Mouse (Mus musculus) liver, adult 2 months (tissue): ENCODE results near the gene Igf2r. TPM values are rescaled to one million over a fixed set of nuclear protein-coding genes. Genes with fewer than 3 reads are reported as not detected.

Experiments
- DNase-seq: peaks from one replicate; pipeline ENCODE4 v3.0.0-alpha.2; 2011; ENCODE audit warnings: low read depth, low spot score; ENCODE audit errors: extremely low read depth
- H3K27ac ChIP-seq: fragments of 200-500 bp; replicated peaks from 2 replicates; pipeline ENCODE4 v1.5.1; 2012; ENCODE audit warnings: low read depth, mild to moderate bottlenecking, control low read depth, inconsistent platforms, low read length; ENCODE audit not compliant: insufficient read depth
- H3K27me3 ChIP-seq: fragments of 200-500 bp; 2 replicates; pipeline ENCODE4 v1.6.1; 2012; ENCODE audit warnings: mild to moderate bottlenecking, moderate library complexity, low read length, inconsistent platforms; ENCODE audit not compliant: control insufficient read depth, insufficient read depth
- H3K36me3 ChIP-seq: fragments of 200-500 bp; 2 replicates; pipeline ENCODE4 v1.6.1; 2012; ENCODE audit warnings: low read length, inconsistent platforms; ENCODE audit not compliant: control insufficient read depth, insufficient read depth
- H3K4me1 ChIP-seq: fragments of 200-500 bp; 2 replicates; pipeline ENCODE4 v1.6.1; 2011; ENCODE audit warnings: low read length; ENCODE audit not compliant: control insufficient read depth, insufficient read depth
- H3K4me3 ChIP-seq: fragments of 200-500 bp; 2 replicates; pipeline ENCODE4 v1.5.1; 2011; ENCODE audit warnings: low read depth, mild to moderate bottlenecking, control low read depth, low read length, moderate library complexity; ENCODE audit not compliant: insufficient read depth
- H3K79me2 ChIP-seq: fragments of 200-500 bp; 2 replicates; pipeline ENCODE4 v1.6.1; 2012; ENCODE audit warnings: inconsistent platforms, mild to moderate bottlenecking, low read length, moderate library complexity; ENCODE audit not compliant: control insufficient read depth, insufficient read depth
- H3K9ac ChIP-seq: fragments of 200-500 bp; 2 replicates; pipeline ENCODE4 v1.6.1; 2012; ENCODE audit warnings: low read depth, mild to moderate bottlenecking, control low read depth, inconsistent platforms, low read length
- CTCF ChIP-seq: fragments of 200-500 bp; IDR thresholded peaks from 2 replicates; pipeline ENCODE4 v1.5.1; 2011; ENCODE audit warnings: low read depth, low read length, control low read depth
- POLR2A ChIP-seq: fragments of 200-500 bp; IDR thresholded peaks from 2 replicates; pipeline ENCODE4 v1.6.1; 2011; ENCODE audit warnings: low read length, control low read depth; ENCODE audit not compliant: insufficient read depth; ENCODE audit errors: extremely low read depth
- WGBS: fragments of 180-500 bp; shearing (Covaris S2); methylation state at CpG from one replicate; pipeline ENCODE4 v1.1.7; 2018; 5-methylcytosine and 5-hydroxymethylcytosine counted together
- polyA plus RNA-seq: library from polyadenylated mRNA; depleted of rRNA; stranded (reverse); fragments of >200 nt; gene quantifications from 2 replicates; pipeline ENCODE4 v1.2.3, GENCODE M21; 2012
- total RNA-seq: library from RNA; depleted of rRNA; stranded (reverse); fragments of >200 nt; gene quantifications from 2 replicates; pipeline ENCODE4 v1.2.3, GENCODE M21; 2014

Gene Igf2r
- total and polyA plus RNA-seq, 2 experiments: 8.0 to 22.3 TPM

DNA sequence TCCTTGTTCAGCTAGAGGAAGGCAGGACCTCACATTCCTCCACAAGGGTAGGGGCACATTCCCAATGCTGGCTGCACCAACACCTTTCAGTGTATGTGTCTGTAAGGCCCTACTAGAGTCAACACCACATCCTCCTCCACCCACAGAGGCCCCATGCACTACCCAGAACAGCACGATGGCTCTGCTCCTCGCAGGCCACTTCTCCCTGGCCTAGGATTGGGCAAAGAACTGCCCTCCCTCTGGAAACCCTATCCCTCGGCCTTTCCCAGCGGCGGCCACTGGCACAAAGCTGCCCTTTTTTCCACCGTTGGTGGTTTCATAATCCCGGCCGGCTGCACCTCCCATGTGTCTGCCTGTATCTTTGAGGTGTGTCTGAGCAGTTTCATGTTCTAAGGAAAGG lies 46.8 kb downstream of the Igf2r start:
- no peaks in the 10 kb centered on the region for H3K27me3 ChIP-seq
- H3K4me3 ChIP-seq: no peak overlapping the region
- DNase-seq: peak; percentile 26
- H3K4me1 ChIP-seq: no peaks in the 10 kb centered on the region
- H3K36me3 ChIP-seq: no peaks in the 10 kb centered on the region; the same call in 1 of the 2 replicates
- H3K27ac ChIP-seq: no peak overlapping the region
- 28% methylated on average over 8 of the region's 8 CpGs for WGBS
- no peak for TF ChIP-seq CTCF
- no peak for TF ChIP-seq POLR2A
- H3K79me2 ChIP-seq: no peaks in the 10 kb centered on the region
- H3K9ac ChIP-seq: no peak overlapping the region

- TF ChIP-seq POLR2A: no peak
- no peak for TF ChIP-seq CTCF
- no peak overlapping the region for H3K9ac ChIP-seq
- H3K4me1 ChIP-seq: no peaks in the 10 kb centered on the region
- WGBS: 82% methylated on average over 5 of the region's 5 CpGs
- no peaks in the 10 kb centered on the region for H3K79me2 ChIP-seq
- no peaks in the 10 kb centered on the region; the same call in 1 of the 2 replicates for H3K36me3 ChIP-seq
- no peaks in the 10 kb centered on the region for H3K27me3 ChIP-seq
- no peak for DNase-seq
- H3K27ac ChIP-seq: no peak overlapping the region
- H3K4me3 ChIP-seq: no peak overlapping the region
Measured at GRCm38 (mm10) chr17:12721118-12721886, 48.2 kb downstream of the Igf2r start.

GRCm38 (mm10) chr17:12718251-12718650 lies 51.2 kb downstream of the Igf2r start:
- no peak overlapping the region for H3K9ac ChIP-seq
- H3K36me3 ChIP-seq: no peaks in the 10 kb centered on the region; the same call in 1 of the 2 replicates
- H3K79me2 ChIP-seq: no peaks in the 10 kb centered on the region
- no peaks in the 10 kb centered on the region for H3K27me3 ChIP-seq
- no peaks in the 10 kb centered on the region for H3K4me1 ChIP-seq
- TF ChIP-seq CTCF (no peak), POLR2A (no peak)
- H3K4me3 ChIP-seq: no peak overlapping the region
- no peak overlapping the region for H3K27ac ChIP-seq
- WGBS: 79% methylated on average over 7 of the region's 7 CpGs
- DNase-seq: no peak

GRCm38 (mm10) chr17:12717445-12717844 lies 52.0 kb downstream of the Igf2r start:
- no peaks in the 10 kb centered on the region for H3K79me2 ChIP-seq
- TF ChIP-seq CTCF (no peak), POLR2A (no peak)
- no peak overlapping the region for H3K27ac ChIP-seq
- H3K4me1 ChIP-seq: no peaks in the 10 kb centered on the region
- no peak overlapping the region for H3K4me3 ChIP-seq
- H3K36me3 ChIP-seq: no peaks in the 10 kb centered on the region; the same call in 1 of the 2 replicates
- H3K27me3 ChIP-seq: no peaks in the 10 kb centered on the region
- no peak overlapping the region for H3K9ac ChIP-seq
- WGBS: 90% methylated on average over 4 of the region's 4 CpGs
- no peak for DNase-seq

GRCm38 (mm10) chr17:12715032-12715431 lies 54.4 kb downstream of the Igf2r start:
- no peaks in the 10 kb centered on the region for H3K36me3 ChIP-seq
- TF ChIP-seq POLR2A (no peak), CTCF (no peak)
- no peaks in the 10 kb centered on the region for H3K4me1 ChIP-seq
- no peak overlapping the region for H3K4me3 ChIP-seq
- 44% methylated on average over 1 of the region's 1 CpGs for WGBS
- no peaks in the 10 kb centered on the region for H3K27me3 ChIP-seq
- DNase-seq: no peak
- H3K79me2 ChIP-seq: no peaks in the 10 kb centered on the region
- no peak overlapping the region for H3K27ac ChIP-seq
- no peak overlapping the region for H3K9ac ChIP-seq

DNA sequence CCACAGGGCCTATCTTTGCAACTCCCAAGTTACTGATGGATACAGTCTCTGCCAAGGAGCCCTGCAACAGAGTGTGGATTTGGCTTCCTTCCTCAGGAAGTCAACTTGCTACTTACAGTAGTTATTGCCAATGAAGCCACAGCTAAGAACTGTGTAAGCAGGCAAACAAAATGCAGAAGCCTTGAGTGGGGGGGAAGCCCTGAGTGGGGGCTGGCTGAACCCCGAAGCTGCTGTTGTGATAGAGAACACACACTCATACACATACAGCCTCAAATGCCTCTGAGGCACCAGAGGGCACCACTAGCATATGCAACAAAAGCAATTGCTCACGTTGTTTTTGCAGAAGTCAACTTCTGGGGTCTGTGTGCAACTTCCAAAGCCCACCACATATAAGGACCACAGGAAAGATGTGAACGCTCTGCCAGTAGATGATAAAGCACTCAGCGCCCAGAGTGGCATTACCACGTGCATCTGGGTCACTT lies 55.3 kb downstream of the Igf2r start:
- no peaks in the 10 kb centered on the region for H3K4me1 ChIP-seq
- H3K79me2 ChIP-seq: no peaks in the 10 kb centered on the region
- no peak overlapping the region for H3K4me3 ChIP-seq
- no peak for DNase-seq
- H3K27me3 ChIP-seq: no peaks in the 10 kb centered on the region
- no peak overlapping the region for H3K27ac ChIP-seq
- no peaks in the 10 kb centered on the region for H3K36me3 ChIP-seq
- TF ChIP-seq CTCF (no peak), POLR2A (no peak)
- H3K9ac ChIP-seq: no peak overlapping the region
- 76% methylated on average over 5 of the region's 5 CpGs for WGBS
